Mouse (Mus musculus): ENCODE data around the gene Cntn6.

- TF ChIP-seq CTCF (IDR thresholded peaks at IDR 0.05; ENCODE audit: low read depth) (no peak), EP300 (IDR thresholded peaks at IDR 0.05; ENCODE audit: low read depth) (no peak)
These were observed 71.4 kb downstream of the Cntn6 start for GRCm38 (mm10) chr6:104563993-104564392.
